Mouse (Mus musculus): ENCODE measurements around the gene Mapk1ip1. TPM values are rescaled to one million over a fixed set of nuclear protein-coding genes. Genes with fewer than 3 reads are reported as not detected.

Gene Mapk1ip1
- polyA plus RNA-seq, 1 experiment from 2014 or later: 38.2 TPM

DNA sequence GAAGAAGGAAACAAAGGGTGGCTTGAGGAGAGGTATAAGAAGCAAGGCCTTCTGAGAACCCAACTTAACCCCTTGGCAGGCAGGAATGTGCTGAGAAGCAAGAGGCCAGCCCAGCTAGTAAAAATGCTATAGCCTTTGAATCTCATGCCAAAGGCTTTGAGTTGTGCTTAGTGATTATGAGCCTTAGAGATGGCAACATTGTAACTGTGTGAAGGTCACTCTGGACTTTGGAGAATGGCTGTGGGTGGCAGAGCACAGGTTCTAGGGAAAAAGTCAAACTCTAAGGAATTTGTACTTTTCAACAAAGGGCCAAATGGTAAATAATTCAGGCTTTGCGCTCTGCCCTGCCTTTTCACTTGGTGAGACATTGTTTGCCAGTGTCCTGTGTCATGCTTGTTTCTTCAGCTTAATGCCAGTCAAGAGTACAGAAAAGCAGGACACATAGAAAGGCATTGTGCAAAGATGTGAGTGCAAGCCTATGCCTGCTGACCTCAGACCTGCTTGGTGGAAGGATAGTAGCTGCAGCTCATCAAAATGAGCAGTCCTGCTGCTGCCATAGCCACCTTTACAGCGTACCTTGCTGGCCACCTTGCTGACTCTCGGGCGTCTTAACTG lies 7.5 kb upstream of the Mapk1ip1 start:
- no peak overlapping the region for H3K4me3 ChIP-seq (replicated peaks)
- peaks cover 30% of the 10 kb centered on the region for H3K36me3 ChIP-seq
- H3K9ac ChIP-seq (replicated peaks): no peak overlapping the region
- no peak for ATAC-seq (ENCODE audit: low FRiP score)
- no peaks in the 10 kb centered on the region for H3K9me3 ChIP-seq (replicated peaks)
- 95% methylated on average over 4 of the region's 4 CpGs for WGBS
- H3K27ac ChIP-seq (replicated peaks): no peak overlapping the region
- no peaks in the 10 kb centered on the region for H3K27me3 ChIP-seq (replicated peaks)
- no peak overlapping the region for H3K4me2 ChIP-seq
- H3K4me1 ChIP-seq: peaks cover 19% of the 10 kb centered on the region

DNA sequence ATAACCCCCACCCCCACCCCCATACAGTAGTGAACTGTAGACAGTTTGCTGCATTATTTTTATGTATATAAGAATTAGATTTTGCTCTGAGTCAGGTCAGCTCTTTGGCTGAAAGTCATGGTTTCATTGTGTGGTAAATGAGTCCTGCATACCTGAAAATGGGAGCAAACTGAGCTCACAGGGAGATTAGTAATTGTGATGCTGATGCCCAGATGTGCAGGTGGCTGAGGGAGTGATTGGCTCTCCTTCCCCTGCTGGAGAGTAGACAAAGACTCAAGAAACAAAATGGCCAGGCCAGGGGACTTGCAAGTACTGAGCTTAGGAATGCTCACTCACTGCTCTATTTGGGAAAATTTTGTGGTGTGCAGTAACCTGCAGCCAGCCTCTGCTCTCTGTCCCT lies 4.0 kb upstream of the Mapk1ip1 start:
- Histone ChIP-seq H3K4me3 (replicated peaks) (no peak overlapping the region), H3K4me1 (peaks cover 39% of the 10 kb centered on the region), H3K9me3 (replicated peaks) (no peaks in the 10 kb centered on the region), H3K9ac (replicated peaks) (no peak overlapping the region), H3K36me3 (peaks cover 28% of the 10 kb centered on the region), H3K4me2 (no peak overlapping the region), H3K27me3 (replicated peaks) (no peaks in the 10 kb centered on the region), H3K27ac (replicated peaks) (no peak overlapping the region)
- ATAC-seq (ENCODE audit: low FRiP score): no peak

DNA sequence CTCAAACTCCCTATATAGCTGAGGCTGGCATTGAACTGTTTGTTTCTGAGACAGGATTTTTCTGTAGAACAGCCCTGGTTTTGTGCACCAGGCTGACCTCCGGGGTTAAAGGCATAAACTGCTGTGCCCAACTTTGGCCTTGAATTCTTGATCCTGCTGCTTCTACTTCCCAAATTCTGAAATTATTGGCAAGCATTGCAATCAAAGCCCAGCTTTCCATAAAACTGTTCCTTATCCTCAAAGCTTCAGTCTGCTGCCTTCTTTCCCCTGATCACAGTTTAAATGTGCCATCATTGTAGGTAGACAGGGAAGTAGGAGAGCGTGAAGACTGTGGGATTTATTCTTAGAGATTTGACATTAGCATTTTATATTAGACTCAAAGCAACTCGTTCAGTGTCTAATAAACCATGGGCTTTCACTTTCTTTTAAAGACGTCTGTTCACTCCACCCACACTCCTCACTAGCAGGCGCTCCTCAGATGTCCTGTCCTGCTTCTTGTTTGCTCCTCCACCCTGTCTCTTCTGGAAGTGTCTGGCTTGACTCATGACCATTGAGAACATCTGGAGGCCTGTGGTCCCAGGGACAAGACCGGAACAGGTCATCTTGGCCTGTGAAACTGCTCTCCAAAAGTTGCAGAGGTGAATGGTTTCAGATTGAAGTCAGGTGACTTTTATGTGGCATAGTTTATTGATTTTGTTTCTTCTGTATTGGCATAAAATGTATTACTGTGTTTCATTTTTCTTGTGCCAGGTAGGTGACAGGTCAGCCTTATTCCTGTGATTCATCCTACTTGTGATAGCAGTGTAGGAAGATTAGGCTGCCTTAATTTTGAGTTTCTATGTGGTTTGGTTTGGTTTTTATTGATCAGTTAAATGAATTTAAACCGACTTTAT lies 2.2 kb upstream of the Mapk1ip1 start:
- Histone ChIP-seq H3K4me2 (peak overlapping the region; percentile 83), H3K4me1 (peaks cover 57% of the 10 kb centered on the region), H3K27ac (replicated peaks) (no peak overlapping the region; the same call in 1 of the 2 replicates), H3K36me3 (peaks cover 23% of the 10 kb centered on the region), H3K27me3 (replicated peaks) (no peaks in the 10 kb centered on the region), H3K9ac (replicated peaks) (0 out of 2 replicates have a peak overlapping the region, but pooled peaks have one; percentile 5), H3K9me3 (replicated peaks) (no peaks in the 10 kb centered on the region), H3K4me3 (replicated peaks) (peak overlapping the region; percentile 98)
- 80% methylated on average over 7 of the region's 7 CpGs for WGBS
- no peak for ATAC-seq (ENCODE audit: low FRiP score)

DNA sequence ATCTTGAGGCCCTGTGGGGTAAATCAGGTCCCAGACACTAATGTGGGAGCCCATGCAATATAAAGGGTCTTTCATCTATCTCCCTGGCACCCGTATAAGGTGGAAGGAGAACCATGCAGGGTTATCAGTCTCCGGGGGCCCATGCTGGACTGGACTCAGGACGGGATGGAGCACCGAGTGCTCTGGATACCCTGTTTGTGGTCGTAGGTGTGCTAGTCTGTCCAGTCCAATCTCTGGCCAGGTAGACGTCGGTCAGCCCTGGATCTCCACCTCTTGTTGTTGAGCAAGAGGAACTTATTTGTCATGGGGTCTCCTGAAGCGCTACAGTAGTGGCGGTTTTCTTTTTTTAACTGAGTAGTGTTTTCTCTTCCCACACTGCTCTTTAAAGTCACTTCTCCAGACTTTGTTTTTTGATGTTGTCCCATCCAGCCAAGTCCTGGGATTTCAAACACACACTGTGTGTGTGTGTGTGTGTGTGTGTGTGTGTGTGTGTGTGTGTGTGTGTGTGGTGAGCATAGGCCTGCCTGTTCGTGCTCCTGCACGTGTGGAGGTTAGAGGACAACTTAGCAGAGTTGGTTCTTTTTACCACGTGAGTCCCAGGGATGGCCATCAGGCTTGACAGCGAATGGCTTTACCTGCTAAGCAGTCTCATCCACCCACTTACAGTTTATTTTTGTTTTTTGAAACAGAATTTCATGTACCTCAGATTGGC lies 1.4 kb upstream of the Mapk1ip1 start:
- Histone ChIP-seq H3K9ac (replicated peaks) (peak overlapping the region; percentile 97), H3K4me2 (peak overlapping the region; percentile 83), H3K27me3 (replicated peaks) (no peaks in the 10 kb centered on the region), H3K36me3 (peaks cover 17% of the 10 kb centered on the region), H3K4me3 (replicated peaks) (peak overlapping the region; percentile 98), H3K9me3 (replicated peaks) (no peaks in the 10 kb centered on the region), H3K4me1 (peaks cover 65% of the 10 kb centered on the region), H3K27ac (replicated peaks) (peak overlapping the region; percentile 98)
- ATAC-seq (ENCODE audit: low FRiP score): no peak
- 46% methylated on average over 13 of the region's 13 CpGs for WGBS

DNA sequence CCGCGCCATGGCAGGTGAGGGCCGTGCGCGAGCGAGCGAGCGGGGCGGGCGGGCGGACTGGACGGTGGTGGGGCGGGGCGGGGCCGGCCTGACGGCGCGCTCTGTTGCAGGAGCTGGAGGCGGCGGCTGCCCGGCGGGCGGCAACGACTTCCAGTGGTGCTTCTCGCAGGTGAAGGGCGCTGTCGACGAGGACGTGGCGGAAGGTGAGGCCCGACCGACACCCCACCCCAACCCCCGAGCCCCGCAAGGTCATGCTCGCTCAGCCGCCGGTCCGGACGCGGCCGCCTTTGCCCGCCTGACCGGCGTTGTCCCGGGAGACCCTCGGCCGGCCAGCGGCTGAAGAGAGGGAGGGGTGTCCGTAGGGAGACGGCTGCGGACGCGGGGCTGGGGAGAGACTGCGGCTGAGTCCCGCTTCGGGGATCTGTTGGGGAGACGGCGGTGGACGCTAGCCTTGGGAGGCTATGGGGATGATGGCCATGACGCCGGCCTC lies 474 bp upstream of the Mapk1ip1 start:
- peak; percentile 72 for ATAC-seq (ENCODE audit: low FRiP score)
- Histone ChIP-seq H3K4me1 (peaks cover 73% of the 10 kb centered on the region), H3K36me3 (peaks cover 10% of the 10 kb centered on the region), H3K4me3 (replicated peaks) (peak overlapping the region; percentile 98), H3K9ac (replicated peaks) (peak overlapping the region; percentile 97), H3K9me3 (replicated peaks) (no peaks in the 10 kb centered on the region), H3K27ac (replicated peaks) (peak overlapping the region; percentile 98), H3K4me2 (peak overlapping the region; percentile 83), H3K27me3 (replicated peaks) (no peaks in the 10 kb centered on the region)
- WGBS: under 1% methylated on average over 52 of the region's 61 CpGs

DNA sequence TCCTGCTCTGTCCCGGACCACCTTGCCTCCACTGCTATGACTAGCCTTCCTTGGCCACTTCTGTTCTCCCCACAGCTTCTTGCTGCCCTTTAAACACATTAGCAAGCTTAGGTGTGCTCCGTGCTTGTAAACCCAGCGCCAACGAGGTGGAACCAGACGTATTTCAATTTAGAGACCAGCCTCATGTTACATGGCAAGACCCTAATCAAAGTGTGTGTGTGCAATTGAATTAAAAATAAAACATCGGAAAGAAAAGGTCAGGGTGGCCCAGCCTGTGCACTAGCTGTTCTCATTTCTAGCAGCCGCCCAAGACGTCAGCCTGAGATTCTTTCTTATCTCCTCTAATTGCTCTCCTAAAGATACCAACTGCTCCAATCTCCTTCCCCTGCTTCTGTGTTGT lies 962 bp downstream of the Mapk1ip1 start:
- H3K4me2 ChIP-seq: peak overlapping the region; percentile 83
- ATAC-seq (ENCODE audit: low FRiP score): no peak
- H3K27me3 ChIP-seq (replicated peaks): no peaks in the 10 kb centered on the region
- peak overlapping the region; percentile 98 for H3K4me3 ChIP-seq (replicated peaks)
- H3K9ac ChIP-seq (replicated peaks): peak overlapping the region; percentile 97
- peaks cover 4% of the 10 kb centered on the region for H3K36me3 ChIP-seq
- WGBS: 39% methylated on average over 8 of the region's 8 CpGs
- peak overlapping the region; percentile 98 for H3K27ac ChIP-seq (replicated peaks)
- peaks cover 77% of the 10 kb centered on the region for H3K4me1 ChIP-seq
- H3K9me3 ChIP-seq (replicated peaks): no peaks in the 10 kb centered on the region

GRCm38 (mm10) chr7:138843421-138843820 lies 2.7 kb downstream of the Mapk1ip1 start:
- H3K27ac ChIP-seq (replicated peaks): no peak overlapping the region
- H3K36me3 ChIP-seq: 0 out of 2 replicates have a peak, but pooled peaks cover 1% of the 10 kb centered on the region
- WGBS: 91% methylated on average over 4 of the region's 4 CpGs
- H3K4me3 ChIP-seq (replicated peaks): no peak overlapping the region
- no peaks in the 10 kb centered on the region for H3K9me3 ChIP-seq (replicated peaks)
- H3K27me3 ChIP-seq (replicated peaks): no peaks in the 10 kb centered on the region
- no peak overlapping the region for H3K9ac ChIP-seq (replicated peaks)
- H3K4me2 ChIP-seq: peak overlapping the region; percentile 83
- H3K4me1 ChIP-seq: peaks cover 63% of the 10 kb centered on the region
- ATAC-seq (ENCODE audit: low FRiP score): no peak

- ATAC-seq (ENCODE audit: low FRiP score): no peak
- WGBS: 69% methylated on average over 3 of the region's 3 CpGs
- peaks cover 49% of the 10 kb centered on the region for H3K4me1 ChIP-seq
- H3K27ac ChIP-seq (replicated peaks): 0 out of 2 replicates have a peak overlapping the region, but pooled peaks have one; percentile 47
- H3K36me3 ChIP-seq: no peaks in the 10 kb centered on the region; the same call in 1 of the 2 replicates
- no peaks in the 10 kb centered on the region for H3K27me3 ChIP-seq (replicated peaks)
- no peak overlapping the region for H3K4me3 ChIP-seq (replicated peaks)
- no peak overlapping the region for H3K9ac ChIP-seq (replicated peaks)
- H3K9me3 ChIP-seq (replicated peaks): no peaks in the 10 kb centered on the region
- H3K4me2 ChIP-seq: no peak overlapping the region
Observed at GRCm38 (mm10) chr7:138841436-138842151, 4.5 kb downstream of the Mapk1ip1 start.

GRCm38 (mm10) chr7:138840594-138841021 lies 5.5 kb downstream of the Mapk1ip1 start:
- peaks cover 8% of the 10 kb centered on the region for H3K36me3 ChIP-seq
- no peak overlapping the region for H3K4me2 ChIP-seq
- H3K9ac ChIP-seq (replicated peaks): no peak overlapping the region
- H3K4me3 ChIP-seq (replicated peaks): no peak overlapping the region
- no peaks in the 10 kb centered on the region for H3K27me3 ChIP-seq (replicated peaks)
- 38% methylated on average over 4 of the region's 4 CpGs for WGBS
- H3K9me3 ChIP-seq (replicated peaks): no peaks in the 10 kb centered on the region
- peaks cover 49% of the 10 kb centered on the region for H3K4me1 ChIP-seq
- ATAC-seq (ENCODE audit: low FRiP score): no peak
- no peak overlapping the region for H3K27ac ChIP-seq (replicated peaks)

DNA sequence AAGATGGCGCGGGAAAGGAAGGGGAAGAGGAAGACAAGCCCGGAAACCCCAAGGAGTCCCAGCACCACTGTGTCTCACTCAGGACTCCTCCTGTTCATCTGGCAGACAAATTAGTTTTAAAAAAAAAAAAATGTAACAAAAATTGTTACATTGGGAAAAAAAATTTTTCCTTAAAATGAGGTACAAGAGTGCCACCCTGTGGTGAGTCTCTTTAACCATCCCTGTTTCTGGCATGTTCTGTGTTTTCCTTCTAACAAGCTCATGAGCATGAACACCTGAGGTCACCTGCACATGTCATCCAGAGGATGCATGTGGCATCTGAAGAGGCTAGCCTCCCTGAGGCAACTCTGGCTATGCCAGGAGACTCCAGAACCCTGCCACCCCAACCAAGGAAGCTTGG lies 11.0 kb downstream of the Mapk1ip1 start:
- Histone ChIP-seq H3K27ac (replicated peaks) (no peak overlapping the region), H3K4me1 (no peaks in the 10 kb centered on the region), H3K9ac (replicated peaks) (no peak overlapping the region), H3K4me3 (replicated peaks) (no peak overlapping the region), H3K9me3 (replicated peaks) (no peaks in the 10 kb centered on the region), H3K4me2 (no peak overlapping the region), H3K36me3 (peaks cover 13% of the 10 kb centered on the region), H3K27me3 (replicated peaks) (no peaks in the 10 kb centered on the region)
- no peak for ATAC-seq (ENCODE audit: low FRiP score)
- 88% methylated on average over 3 of the region's 3 CpGs for whole genome bisulfite sequencing

GRCm38 (mm10) chr7:138827812-138828211 lies 18.3 kb downstream of the Mapk1ip1 start:
- H3K9me3 ChIP-seq (replicated peaks): no peaks in the 10 kb centered on the region
- H3K36me3 ChIP-seq: no peaks in the 10 kb centered on the region
- 0 out of 2 replicates have a peak, but pooled peaks cover 3% of the 10 kb centered on the region for H3K27me3 ChIP-seq (replicated peaks)
- no peaks in the 10 kb centered on the region for H3K4me1 ChIP-seq
- no peak overlapping the region for H3K9ac ChIP-seq (replicated peaks)
- no peak for ATAC-seq (ENCODE audit: low FRiP score)
- H3K4me2 ChIP-seq: no peak overlapping the region
- 14% methylated on average over 11 of the region's 11 CpGs for WGBS
- no peak overlapping the region for H3K27ac ChIP-seq (replicated peaks)
- no peak overlapping the region for H3K4me3 ChIP-seq (replicated peaks)

Data from neural tube, embryonic 15.5 days (tissue).